Mouse (Mus musculus): ENCODE data around the gene Znrf1. TPM values are rescaled to one million over a fixed set of nuclear protein-coding genes. Genes with fewer than 3 reads are reported as not detected.

Gene Znrf1
- polyA plus RNA-seq, 1 experiment from 2014 or later: 31.1 TPM

Other genes with a start within 250 kb of the Znrf1 start
- 45.2 and 52.3 TPM in 2 replicates for gene Rfwd3, start 235.9 kb upstream of the Znrf1 start, polyA plus RNA-seq (2015; fragmentation: Nextera tagmentation; extraction: Ambion mirVana)
- gene Mlkl, start 197.9 kb upstream of the Znrf1 start, polyA plus RNA-seq (2015; fragmentation: Nextera tagmentation; extraction: Ambion mirVana): 2.4 TPM in 2 replicates
- 4.3 TPM in 2 replicates for gene Fa2h, start 142.3 kb upstream of the Znrf1 start, polyA plus RNA-seq (2015; fragmentation: Nextera tagmentation; extraction: Ambion mirVana)
- 5.5 and 5.8 TPM in 2 replicates for gene Wdr59, start 14.0 kb upstream of the Znrf1 start, polyA plus RNA-seq (2015; fragmentation: Nextera tagmentation; extraction: Ambion mirVana)
- gene Ldhd, start 94.3 kb downstream of the Znrf1 start, polyA plus RNA-seq (2015; fragmentation: Nextera tagmentation; extraction: Ambion mirVana): 1.2 and 1.7 TPM in 2 replicates
- 17.7 and 19.8 TPM in 2 replicates for gene Zfp1, start 107.3 kb downstream of the Znrf1 start, polyA plus RNA-seq (2015; fragmentation: Nextera tagmentation; extraction: Ambion mirVana)
- gene Ctrb1, start 154.9 kb downstream of the Znrf1 start, polyA plus RNA-seq (2015; fragmentation: Nextera tagmentation; extraction: Ambion mirVana): 3,283 and 4,119 TPM in 2 replicates
- 38.7 and 39.7 TPM in 2 replicates for gene Bcar1, start 207.7 kb downstream of the Znrf1 start, polyA plus RNA-seq (2015; fragmentation: Nextera tagmentation; extraction: Ambion mirVana)